Mouse (Mus musculus): ENCODE measurements around the gene Klc3.

Gene Klc3

GRCm38 (mm10) chr7:19403731-19404296 lies at the start of gene Klc3:
TSS of gene Klc3 (minus strand) at chr7:19404104.
- DNase-seq (ENCODE audit: low spot score): peak; percentile 14

GRCm38 (mm10) chr7:19449165-19449564 lies 45.3 kb upstream of the Klc3 start:
- no peak for DNase-seq (ENCODE audit: low spot score)

- no peak for DNase-seq (ENCODE audit: low spot score)
Observed at GRCm38 (mm10) chr7:19447689-19448088, 43.8 kb upstream of the Klc3 start.

GRCm38 (mm10) chr7:19444801-19445200 lies 40.9 kb upstream of the Klc3 start:
- DNase-seq (ENCODE audit: low spot score): no peak

GRCm38 (mm10) chr7:19443344-19443743 lies 39.4 kb upstream of the Klc3 start:
- peak; percentile 82 for DNase-seq (ENCODE audit: low spot score)

GRCm38 (mm10) chr7:19441448-19442091 lies 37.7 kb upstream of the Klc3 start:
- DNase-seq (ENCODE audit: low spot score): no peak

- DNase-seq (ENCODE audit: low spot score): no peak
Observed at GRCm38 (mm10) chr7:19437048-19437447, 33.1 kb upstream of the Klc3 start.

GRCm38 (mm10) chr7:19436276-19436675 lies 32.4 kb upstream of the Klc3 start:
- DNase-seq (ENCODE audit: low spot score): no peak

GRCm38 (mm10) chr7:19432475-19432874 lies 28.6 kb upstream of the Klc3 start:
- no peak for DNase-seq (ENCODE audit: low spot score)

- DNase-seq (ENCODE audit: low spot score): no peak
Observed at GRCm38 (mm10) chr7:19430402-19430801, 26.5 kb upstream of the Klc3 start.

GRCm38 (mm10) chr7:19429726-19430125 lies 25.8 kb upstream of the Klc3 start:
- no peak for DNase-seq (ENCODE audit: low spot score)

- DNase-seq (ENCODE audit: low spot score): no peak
Observed at GRCm38 (mm10) chr7:19427999-19428650, 24.2 kb upstream of the Klc3 start.

- DNase-seq (ENCODE audit: low spot score): no peak
Observed at GRCm38 (mm10) chr7:19426888-19427287, 23.0 kb upstream of the Klc3 start.

GRCm38 (mm10) chr7:19426349-19426748 lies 22.4 kb upstream of the Klc3 start:
- no peak for DNase-seq (ENCODE audit: low spot score)

GRCm38 (mm10) chr7:19424051-19424450 lies 20.1 kb upstream of the Klc3 start:
- no peak for DNase-seq (ENCODE audit: low spot score)

GRCm38 (mm10) chr7:19423083-19423482 lies 19.2 kb upstream of the Klc3 start:
- DNase-seq (ENCODE audit: low spot score): no peak

- DNase-seq (ENCODE audit: low spot score): peak; percentile 39
Observed at GRCm38 (mm10) chr7:19420821-19421636, 17.1 kb upstream of the Klc3 start.

- no peak for DNase-seq (ENCODE audit: low spot score)
Observed at GRCm38 (mm10) chr7:19420121-19420520, 16.2 kb upstream of the Klc3 start.

- no peak for DNase-seq (ENCODE audit: low spot score)
Observed at GRCm38 (mm10) chr7:19416590-19416989, 12.7 kb upstream of the Klc3 start.

GRCm38 (mm10) chr7:19413525-19413924 lies 9.6 kb upstream of the Klc3 start:
- DNase-seq (ENCODE audit: low spot score): no peak

GRCm38 (mm10) chr7:19411783-19412182 lies 7.9 kb upstream of the Klc3 start:
- no peak for DNase-seq (ENCODE audit: low spot score)

GRCm38 (mm10) chr7:19410766-19411344 lies 7.0 kb upstream of the Klc3 start:
- no peak for DNase-seq (ENCODE audit: low spot score)
